Mouse (Mus musculus) intestine, postnatal 0 days (tissue): ENCODE results near the gene Fto. TPM values are rescaled to one million over a fixed set of nuclear protein-coding genes. Genes with fewer than 3 reads are reported as not detected.

Experiments used
- ATAC-seq: fragments of 200-750 bp; cut with Nextera tagmentation; 2 replicates; pipeline ENCODE4 v1.8.0; 2017; ENCODE audit warnings: mild to moderate bottlenecking, moderate TSS enrichment, moderate library complexity
- H3K27ac ChIP-seq: fragments of 300-500 bp; sonication (generic); 2 replicates; pipeline ENCODE4 v1.5.1; 2014; ENCODE audit warnings: mild to moderate bottlenecking, low read depth, low read length, moderate library complexity
- H3K27me3 ChIP-seq: fragments of 300-500 bp; sonication (generic); replicated peaks from 2 replicates; pipeline ENCODE4 v1.6.1; 2014; ENCODE audit warnings: low read length, mixed read lengths; ENCODE audit not compliant: control insufficient read depth, insufficient read depth
- H3K36me3 ChIP-seq: fragments of 300-500 bp; sonication (generic); 2 replicates; pipeline ENCODE4 v1.6.1; 2014; ENCODE audit warnings: mild to moderate bottlenecking, moderate library complexity; ENCODE audit not compliant: control insufficient read depth, insufficient read depth
- H3K4me1 ChIP-seq: fragments of 300-500 bp; sonication (generic); replicated peaks from 2 replicates; pipeline ENCODE4 v1.6.1; 2014; ENCODE audit warnings: antibody characterized with exemption, low read length, mixed read lengths; ENCODE audit not compliant: control insufficient read depth, insufficient read depth
- H3K4me2 ChIP-seq: fragments of 300-500 bp; sonication (generic); replicated peaks from 2 replicates; pipeline ENCODE4 v1.6.1; 2014; ENCODE audit warnings: low read depth, mild to moderate bottlenecking, moderate library complexity
- H3K4me3 ChIP-seq: fragments of 300-500 bp; sonication (generic); 2 replicates; pipeline ENCODE4 v1.5.1; 2014; ENCODE audit warnings: low read depth, low read length
- H3K9ac ChIP-seq: fragments of 300-500 bp; sonication (generic); 2 replicates; pipeline ENCODE4 v1.6.1; 2014; ENCODE audit warnings: mild to moderate bottlenecking, low read depth, low read length
- H3K9me3 ChIP-seq: fragments of 300-500 bp; sonication (generic); 2 replicates; pipeline ENCODE4 v1.6.1; 2016; ENCODE audit warnings: mixed run types; ENCODE audit not compliant: control insufficient read depth
- CTCF ChIP-seq: sonication (generic); IDR thresholded peaks from 2 replicates; pipeline ENCODE4 v1.5.1; 2016; ENCODE audit warnings: low read depth, mild to moderate bottlenecking, control low read depth, antibody characterized with exemption, moderate library complexity
- WGBS: fragments of 180-500 bp; shearing (Covaris S2); extraction: QIAGEN DNeasy Blood & Tissue Kit; methylation state at CpG from one replicate; pipeline ENCODE4 v1.1.7; 2014; 5-methylcytosine and 5-hydroxymethylcytosine counted together
- polyA plus RNA-seq: library from polyadenylated mRNA; unstranded; fragments of >200 nt; fragmentation: Nextera tagmentation; extraction: Ambion mirVana; gene quantifications from 2 replicates; pipeline ENCODE4 v1.2.1, GENCODE M21; 2015

Fto gene
- polyA plus RNA-seq, 1 experiment from 2014 or later = 21.7 TPM

GRCm38 (mm10) chr8:91342196-91342595 is 28.9 kb downstream of the Fto start:
- ATAC-seq = no peak
- H3K27me3 ChIP-seq = no peaks in the 10 kb centered on the region
- WGBS = 62% methylated on average over 5 of the region's 5 CpGs

GRCm38 (mm10) chr8:91342798-91343197 is 29.5 kb downstream of the Fto start:
- Histone ChIP-seq H3K9ac (no peak overlapping the region), H3K4me3 (no peak overlapping the region), H3K27me3 (no peaks in the 10 kb centered on the region), H3K4me1 (no peaks in the 10 kb centered on the region), H3K36me3 (0 out of 2 replicates have a peak, but pooled peaks cover 8% of the 10 kb centered on the region), H3K27ac (no peak overlapping the region), H3K4me2 (no peak overlapping the region), H3K9me3 (no peaks in the 10 kb centered on the region)
- no peak for ATAC-seq
- TF ChIP-seq CTCF = no peak
- 82% methylated on average over 5 of the region's 5 CpGs for WGBS

More at GRCm38 (mm10) chr8:91342196-91342595, 28.9 kb downstream of the Fto start:
- Histone ChIP-seq H3K27ac (no peak overlapping the region), H3K36me3 (0 out of 2 replicates have a peak, but pooled peaks cover 8% of the 10 kb centered on the region), H3K4me3 (no peak overlapping the region), H3K4me2 (no peak overlapping the region), H3K4me1 (no peaks in the 10 kb centered on the region), H3K9me3 (no peaks in the 10 kb centered on the region), H3K9ac (no peak overlapping the region)
- no peak for TF ChIP-seq CTCF

GRCm38 (mm10) chr8:91344659-91345058 is 31.3 kb downstream of the Fto start:
- 87% methylated on average over 11 of the region's 11 CpGs for WGBS
- Histone ChIP-seq H3K9me3 (no peaks in the 10 kb centered on the region; the same call in 1 of the 2 replicates), H3K9ac (no peak overlapping the region), H3K27ac (no peak overlapping the region), H3K4me1 (no peaks in the 10 kb centered on the region), H3K36me3 (0 out of 2 replicates have a peak, but pooled peaks cover 8% of the 10 kb centered on the region), H3K27me3 (no peaks in the 10 kb centered on the region), H3K4me3 (no peak overlapping the region), H3K4me2 (no peak overlapping the region)
- no peak for ATAC-seq
- no peak for TF ChIP-seq CTCF

- Histone ChIP-seq H3K4me2 (no peak overlapping the region), H3K9ac (no peak overlapping the region), H3K4me3 (no peak overlapping the region), H3K4me1 (no peaks in the 10 kb centered on the region), H3K36me3 (0 out of 2 replicates have a peak, but pooled peaks cover 3% of the 10 kb centered on the region), H3K27me3 (no peaks in the 10 kb centered on the region), H3K27ac (no peak overlapping the region), H3K9me3 (no peaks in the 10 kb centered on the region; the same call in 1 of the 2 replicates)
- no peak for ATAC-seq
- 77% methylated on average over 10 of the region's 10 CpGs for WGBS
- no peak for TF ChIP-seq CTCF
Observed at GRCm38 (mm10) chr8:91347146-91347545, 33.8 kb downstream of the Fto start.

GRCm38 (mm10) chr8:91347595-91347994 is 34.3 kb downstream of the Fto start:
- no peak overlapping the region for H3K4me3 ChIP-seq
- H3K9me3 ChIP-seq = no peaks in the 10 kb centered on the region; the same call in 1 of the 2 replicates
- no peak overlapping the region for H3K4me2 ChIP-seq
- no peak for TF ChIP-seq CTCF
- WGBS = 58% methylated on average over 6 of the region's 6 CpGs
- no peak for ATAC-seq
- H3K4me1 ChIP-seq = no peaks in the 10 kb centered on the region
- H3K27ac ChIP-seq = no peak overlapping the region
- no peaks in the 10 kb centered on the region for H3K36me3 ChIP-seq
- H3K9ac ChIP-seq = no peak overlapping the region
- H3K27me3 ChIP-seq = no peaks in the 10 kb centered on the region

GRCm38 (mm10) chr8:91349816-91350215 is 36.5 kb downstream of the Fto start:
- no peak for TF ChIP-seq CTCF
- Histone ChIP-seq H3K9me3 (no peaks in the 10 kb centered on the region; the same call in 1 of the 2 replicates), H3K27me3 (no peaks in the 10 kb centered on the region), H3K27ac (no peak overlapping the region), H3K4me3 (no peak overlapping the region), H3K9ac (no peak overlapping the region), H3K4me2 (no peak overlapping the region), H3K4me1 (no peaks in the 10 kb centered on the region), H3K36me3 (no peaks in the 10 kb centered on the region)
- WGBS = 91% methylated on average over 7 of the region's 7 CpGs
- no peak for ATAC-seq

GRCm38 (mm10) chr8:91350628-91351027 is 37.3 kb downstream of the Fto start:
- no peak overlapping the region for H3K9ac ChIP-seq
- no peak overlapping the region for H3K27ac ChIP-seq
- H3K9me3 ChIP-seq = no peaks in the 10 kb centered on the region; the same call in 1 of the 2 replicates
- ATAC-seq = no peak
- H3K4me2 ChIP-seq = no peak overlapping the region
- no peaks in the 10 kb centered on the region for H3K4me1 ChIP-seq
- H3K27me3 ChIP-seq = no peaks in the 10 kb centered on the region
- H3K36me3 ChIP-seq = no peaks in the 10 kb centered on the region
- 68% methylated on average over 7 of the region's 7 CpGs for WGBS
- no peak overlapping the region for H3K4me3 ChIP-seq
- TF ChIP-seq CTCF = no peak
